Mouse (Mus musculus) spleen, adult 2 months (tissue): ENCODE results near the gene Chst11. TPM values are rescaled to one million over a fixed set of nuclear protein-coding genes. Genes with fewer than 3 reads are reported as not detected.

Experiments
- DNase-seq, 2 experiments: peaks; one replicate each; pipeline versions ENCODE4 v3.0.0 to v3.0.0-alpha.2; 2012 to 2021; ENCODE audit warnings: low spot score in 2 of 2, low read depth in 1 of 2
- H3K27ac ChIP-seq: fragments of 200-500 bp; 2 replicates; pipeline ENCODE4 v1.5.1; 2012; ENCODE audit warnings: low read length, inconsistent platforms; ENCODE audit not compliant: insufficient read depth
- H3K27me3 ChIP-seq: fragments of 200-500 bp; 2 replicates; pipeline ENCODE4 v1.6.1; 2012; ENCODE audit warnings: mild to moderate bottlenecking, moderate library complexity, low read length, inconsistent platforms; ENCODE audit not compliant: control insufficient read depth, insufficient read depth
- H3K36me3 ChIP-seq: fragments of 200-500 bp; 2 replicates; pipeline ENCODE4 v1.6.1; 2012; ENCODE audit warnings: mild to moderate bottlenecking, low read length, inconsistent platforms; ENCODE audit not compliant: control insufficient read depth, insufficient read depth
- H3K4me1 ChIP-seq: fragments of 200-500 bp; 2 replicates; pipeline ENCODE4 v1.6.1; 2011; ENCODE audit warnings: inconsistent platforms; ENCODE audit not compliant: control insufficient read depth, insufficient read depth, insufficient read length
- H3K4me3 ChIP-seq: fragments of 200-500 bp; 2 replicates; pipeline ENCODE4 v1.5.1; 2011; ENCODE audit warnings: mild to moderate bottlenecking, inconsistent platforms; ENCODE audit not compliant: insufficient read depth, insufficient read length; ENCODE audit errors: extremely low read depth
- CTCF ChIP-seq: fragments of 200-500 bp; IDR thresholded peaks from 2 replicates; pipeline ENCODE4 v1.5.1; 2011; ENCODE audit warnings: mild to moderate bottlenecking, inconsistent platforms; ENCODE audit not compliant: insufficient read depth, insufficient read length, insufficient replicate concordance; ENCODE audit errors: extremely low read depth
- POLR2A ChIP-seq: fragments of 200-500 bp; IDR thresholded peaks from 2 replicates; pipeline ENCODE4 v1.6.1; 2011; ENCODE audit warnings: low read depth, low read length, inconsistent platforms
- WGBS: fragments of 180-500 bp; shearing (Covaris S2); methylation state at CpG from one replicate; pipeline ENCODE4 v1.1.7; 2018; 5-methylcytosine and 5-hydroxymethylcytosine counted together
- polyA plus RNA-seq: library from polyadenylated mRNA; depleted of rRNA; stranded (reverse); fragments of >200 nt; gene quantifications from 2 replicates; pipeline ENCODE4 v1.2.3, GENCODE M21; 2012

Gene Chst11
- polyA plus RNA-seq, 1 experiment = 9.2 TPM

GRCm38 (mm10) chr10:82974627-82975177 is 10.6 kb upstream of the Chst11 start:
- Histone ChIP-seq H3K36me3 (no peaks in the 10 kb centered on the region), H3K4me1 (no peaks in the 10 kb centered on the region; the same call in 1 of the 2 replicates), H3K27me3 (no peaks in the 10 kb centered on the region), H3K4me3 (no peak overlapping the region), H3K27ac (no peak overlapping the region)
- 79% methylated on average over 6 of the region's 6 CpGs for WGBS
- TF ChIP-seq POLR2A = no peak
- TF ChIP-seq CTCF = no peak
- DNase-seq = no peak

GRCm38 (mm10) chr10:82975806-82976205 is 9.5 kb upstream of the Chst11 start:
- Histone ChIP-seq H3K4me1 (no peaks in the 10 kb centered on the region; the same call in 1 of the 2 replicates), H3K4me3 (no peak overlapping the region), H3K36me3 (no peaks in the 10 kb centered on the region), H3K27me3 (no peaks in the 10 kb centered on the region), H3K27ac (no peak overlapping the region)
- no peak for DNase-seq
- 95% methylated on average over 15 of the region's 15 CpGs for WGBS
- TF ChIP-seq CTCF = no peak
- TF ChIP-seq POLR2A = no peak

GRCm38 (mm10) chr10:82982286-82982685 is 3.0 kb upstream of the Chst11 start:
- no peak for TF ChIP-seq POLR2A
- TF ChIP-seq CTCF = no peak
- Histone ChIP-seq H3K27me3 (peaks cover 4% of the 10 kb centered on the region), H3K4me3 (no peak overlapping the region), H3K27ac (no peak overlapping the region), H3K4me1 (peaks cover 4% of the 10 kb centered on the region; the same call in 1 of the 2 replicates), H3K36me3 (no peaks in the 10 kb centered on the region)
- 15% methylated on average over 3 of the region's 3 CpGs for WGBS
- DNase-seq = no peak

DNA sequence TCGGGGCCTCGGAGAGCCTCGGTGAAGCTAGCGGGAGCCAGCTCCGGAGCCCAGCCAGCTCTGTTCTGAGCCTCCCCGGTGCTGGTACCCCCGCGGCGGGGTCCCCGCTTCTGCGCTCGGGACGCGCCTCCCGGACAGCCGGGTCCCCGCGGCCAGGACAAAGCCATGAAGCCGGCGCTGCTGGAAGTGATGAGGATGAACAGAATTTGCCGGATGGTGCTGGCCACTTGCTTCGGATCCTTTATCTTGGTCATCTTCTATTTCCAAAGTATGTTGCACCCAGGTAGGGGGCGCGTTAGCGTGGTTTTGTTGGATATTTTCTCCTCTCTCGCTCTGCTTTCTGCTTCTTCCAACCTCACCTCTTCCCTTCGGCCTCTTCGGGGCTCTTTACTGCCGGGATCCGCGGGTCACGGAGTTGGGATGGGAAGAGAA is 418 bp downstream of the Chst11 start:
- Histone ChIP-seq H3K27ac (peak overlapping the region; percentile 55), H3K4me3 (peak overlapping the region; percentile 90), H3K27me3 (peaks cover 4% of the 10 kb centered on the region), H3K36me3 (no peaks in the 10 kb centered on the region), H3K4me1 (peaks cover 11% of the 10 kb centered on the region)
- under 1% methylated on average over 32 of the region's 32 CpGs for WGBS
- peak in 1 of 2 experiments; percentile 36 for DNase-seq
- no peak for TF ChIP-seq CTCF
- TF ChIP-seq POLR2A = no peak

GRCm38 (mm10) chr10:82986251-82986992 is 1.1 kb downstream of the Chst11 start:
- no peaks in the 10 kb centered on the region for H3K36me3 ChIP-seq
- H3K27me3 ChIP-seq = peaks cover 4% of the 10 kb centered on the region
- DNase-seq = peak in 1 of 2 experiments; percentile 17
- no peak for TF ChIP-seq CTCF
- TF ChIP-seq POLR2A = no peak
- H3K4me3 ChIP-seq = peak overlapping the region; percentile 90
- H3K27ac ChIP-seq = peak overlapping the region; percentile 15
- peaks cover 16% of the 10 kb centered on the region for H3K4me1 ChIP-seq
- 6% methylated on average over 21 of the region's 21 CpGs for WGBS

- Histone ChIP-seq H3K36me3 (no peaks in the 10 kb centered on the region), H3K27ac (no peak overlapping the region), H3K27me3 (peaks cover 4% of the 10 kb centered on the region), H3K4me3 (peak overlapping the region; percentile 90), H3K4me1 (peaks cover 21% of the 10 kb centered on the region)
- WGBS = 31% methylated on average over 8 of the region's 8 CpGs
- no peak for DNase-seq
- TF ChIP-seq CTCF (no peak), POLR2A (no peak)
These were observed 1.7 kb downstream of the Chst11 start for GRCm38 (mm10) chr10:82986993-82987349.

- no peak for TF ChIP-seq CTCF
- no peak for TF ChIP-seq POLR2A
- H3K4me3 ChIP-seq = peak overlapping the region; percentile 16; the same call in 1 of the 2 replicates
- H3K36me3 ChIP-seq = no peaks in the 10 kb centered on the region
- H3K27ac ChIP-seq = no peak overlapping the region
- peaks cover 4% of the 10 kb centered on the region for H3K27me3 ChIP-seq
- WGBS = 64% methylated on average over 4 of the region's 4 CpGs
- DNase-seq = no peak
- peaks cover 25% of the 10 kb centered on the region for H3K4me1 ChIP-seq
These were observed 2.1 kb downstream of the Chst11 start for GRCm38 (mm10) chr10:82987394-82987793.
